Mouse (Mus musculus): Measurements from ENCODE around the gene Meis3. TPM values are rescaled to one million over a fixed set of nuclear protein-coding genes. Genes with fewer than 3 reads are reported as not detected.

The Meis3 gene
- 1 to 10 TPM; 4.8 to 6.1 TPM for total RNA-seq (2021)
- long read RNA-seq, experiment 1, partial matches to known transcripts, result 0 of 2 reads
- long read RNA-seq, experiment 1, other reads (novel, unspliced or antisense), result 1 of 2 reads
- long read RNA-seq, experiment 2, partial matches to known transcripts, result 3 of 6 reads
- long read RNA-seq, experiment 2, other reads (novel, unspliced or antisense), result 1 of 6 reads

DNA sequence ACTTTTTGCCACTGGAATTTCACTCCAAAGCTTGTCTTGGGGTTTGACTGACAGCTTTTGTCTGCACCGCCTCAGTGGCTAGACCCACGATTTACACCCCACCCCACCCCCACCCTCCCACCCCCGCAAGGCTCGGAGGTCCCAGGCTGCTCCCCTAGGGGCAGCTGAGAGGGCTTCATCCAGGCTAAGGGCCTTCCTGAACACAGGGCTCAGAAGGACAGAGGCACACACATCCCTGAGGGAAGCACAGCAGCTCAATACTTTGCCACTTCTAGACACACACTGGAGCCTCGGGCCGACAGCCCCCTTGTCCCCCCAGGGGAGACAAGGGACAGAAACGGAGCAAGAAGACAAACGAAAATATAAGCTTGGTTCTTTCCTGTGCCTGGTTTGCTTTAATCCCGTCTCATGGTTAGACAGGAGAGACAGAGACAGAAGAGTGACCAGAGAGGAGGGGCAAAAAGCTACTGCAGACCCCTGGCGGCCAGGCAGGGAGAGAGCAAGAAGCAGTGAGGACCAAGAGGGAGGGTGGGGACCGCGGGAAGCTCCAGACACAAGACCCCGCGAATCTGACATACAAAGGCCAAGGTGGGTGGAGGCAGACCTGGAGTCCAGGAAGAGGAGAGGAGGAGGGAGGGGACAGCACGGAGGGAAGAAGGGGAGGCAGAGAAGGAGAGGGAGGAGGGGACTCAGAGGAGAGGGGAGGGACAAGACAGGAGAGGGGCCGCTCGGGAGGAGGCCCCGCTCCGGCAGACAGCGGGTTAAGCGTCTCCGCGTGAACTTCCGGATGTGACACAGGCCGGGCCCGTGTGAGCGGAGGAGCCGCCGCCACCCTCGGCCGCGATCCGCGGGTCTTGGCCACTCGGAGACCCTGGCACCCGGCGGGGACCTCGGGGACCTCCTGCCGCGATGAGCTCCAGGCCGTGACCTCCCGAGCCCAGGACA lies at the start of gene Meis3:
Gene Meis3 (plus strand): TSS at position 494 of the 945 bp plus-strand sequence.
- DNase-seq, result peak; percentile 56 to 65

DNA sequence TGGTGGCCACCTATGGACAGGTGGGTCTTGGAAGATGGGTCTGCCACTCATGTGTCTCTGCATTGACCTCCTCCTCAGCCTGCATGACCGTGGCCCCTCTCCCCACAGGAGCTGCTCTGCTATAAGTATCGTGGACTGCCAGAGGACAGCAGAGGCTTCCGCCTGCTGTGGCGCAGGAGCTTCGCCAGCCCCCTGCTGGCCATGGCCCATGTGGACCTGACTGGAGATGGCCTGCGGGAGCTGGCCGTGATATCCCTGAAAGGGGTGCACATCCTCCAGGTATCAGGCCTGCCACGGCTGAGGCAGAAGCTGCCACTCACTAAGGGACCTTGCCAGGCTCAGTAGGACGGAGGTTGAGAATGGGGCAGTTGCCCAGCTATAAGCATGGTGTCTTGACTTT lies 49.1 kb upstream of the Meis3 start:
- no peak for DNase-seq

DNA sequence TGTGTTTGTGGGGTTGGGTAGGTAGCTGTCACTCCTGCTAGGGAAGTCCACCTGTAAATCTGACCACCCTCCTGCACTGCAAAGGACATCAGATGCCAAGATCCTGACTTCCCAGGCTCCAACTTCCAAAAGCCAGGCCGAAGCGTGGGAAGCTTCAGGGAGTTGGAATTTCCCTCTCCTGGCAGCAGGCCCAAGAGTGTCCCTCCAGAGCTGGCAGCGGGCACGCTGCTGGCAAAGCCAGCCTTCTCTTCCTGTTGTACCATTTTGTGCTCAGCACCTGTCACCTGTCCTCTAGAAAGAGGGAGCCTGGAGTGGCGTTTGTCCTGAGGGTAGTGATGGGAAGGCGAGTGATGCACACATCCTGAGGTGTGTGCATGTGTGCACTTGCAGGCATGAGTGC lies 46.5 kb upstream of the Meis3 start:
- DNase-seq, result no peak

DNA sequence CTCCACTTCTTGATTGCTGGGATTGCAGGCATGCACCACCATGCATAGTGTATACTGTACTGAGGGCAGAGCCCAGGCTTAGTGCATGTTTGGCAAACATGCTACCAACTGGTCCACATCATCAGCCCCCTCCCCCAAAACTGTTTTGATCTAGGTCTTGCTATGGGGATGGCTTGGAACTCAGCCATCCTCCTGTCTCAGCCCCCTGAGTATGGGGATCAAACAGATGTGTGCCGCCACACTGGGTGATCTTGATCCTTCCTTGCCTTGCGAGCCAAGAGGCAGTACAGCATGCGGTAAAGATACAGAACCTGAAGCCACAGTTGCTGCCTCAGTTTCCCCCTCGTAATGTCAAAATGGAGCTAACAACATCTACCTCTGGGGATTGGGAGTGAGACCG lies 46.0 kb upstream of the Meis3 start:
- no peak for DNase-seq

DNA sequence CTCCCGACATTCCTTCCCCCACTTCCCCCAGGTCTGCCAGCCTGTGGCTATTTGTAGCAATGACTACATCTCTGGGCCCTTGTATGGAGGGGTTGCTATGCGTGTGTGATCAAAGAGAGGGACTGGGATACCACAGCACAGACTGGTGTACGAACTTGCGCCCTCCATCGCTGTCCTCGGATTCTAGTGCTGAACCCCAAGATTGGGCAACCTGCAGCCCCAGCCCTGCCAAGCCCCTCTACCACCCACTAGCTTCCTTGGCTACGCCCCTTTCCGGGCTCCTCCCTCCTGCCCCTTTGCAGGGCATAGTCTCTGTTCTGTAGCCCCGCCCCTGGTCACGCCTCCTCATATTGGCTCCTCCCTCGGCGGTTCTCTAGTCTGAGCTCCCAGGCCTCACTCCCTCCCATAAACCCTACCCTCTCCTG lies 45.5 kb upstream of the Meis3 start, which contains the start of gene Slc8a2:
Gene Slc8a2 (plus strand): TSS at position 406 of the 425 bp plus-strand sequence.
- peak; percentile 78 to 85 for DNase-seq

DNA sequence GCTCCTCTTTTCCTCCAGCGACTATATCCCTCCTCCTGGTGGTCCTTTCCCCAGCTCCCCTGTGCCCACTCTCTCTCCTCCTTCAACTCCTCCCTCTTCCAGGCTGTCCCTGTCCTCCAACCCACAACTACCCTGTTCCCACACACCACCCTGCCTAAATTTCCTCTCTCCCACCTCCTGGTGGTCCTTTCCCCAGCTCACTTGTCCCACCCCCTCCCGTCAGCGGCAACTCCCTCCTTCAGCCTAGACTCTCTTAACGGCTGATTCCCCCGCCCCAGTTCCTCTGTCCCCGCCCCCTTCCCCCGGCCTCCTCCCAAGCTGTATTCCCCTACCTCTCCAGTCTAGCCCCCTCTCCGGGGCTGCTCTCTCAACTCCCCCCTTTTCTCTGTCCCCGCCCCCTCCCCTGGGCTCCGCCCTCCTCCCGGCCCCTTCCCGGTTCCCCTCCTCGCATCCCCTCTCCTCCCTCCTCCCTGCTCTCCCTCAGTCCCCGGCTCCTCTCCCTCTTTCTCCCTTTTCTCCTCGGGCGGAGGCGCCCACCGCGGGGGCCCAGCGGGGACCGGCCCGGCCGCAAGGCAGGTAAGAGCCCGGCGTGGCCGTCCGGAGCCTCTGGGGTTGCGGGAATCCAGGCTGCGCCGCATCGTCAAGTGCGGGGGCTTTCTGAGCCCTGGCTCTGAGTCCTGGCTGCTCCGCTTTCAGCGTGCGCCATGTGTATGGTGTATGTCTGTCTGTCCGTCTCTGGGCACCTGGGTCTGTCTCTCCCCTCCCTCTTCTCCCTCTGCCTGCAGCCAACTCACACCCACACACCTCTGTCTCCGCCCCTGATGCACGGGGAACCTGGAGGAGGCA lies 44.8 kb upstream of the Meis3 start:
- DNase-seq, result peak in 1 of 2 experiments; percentile 19

DNA sequence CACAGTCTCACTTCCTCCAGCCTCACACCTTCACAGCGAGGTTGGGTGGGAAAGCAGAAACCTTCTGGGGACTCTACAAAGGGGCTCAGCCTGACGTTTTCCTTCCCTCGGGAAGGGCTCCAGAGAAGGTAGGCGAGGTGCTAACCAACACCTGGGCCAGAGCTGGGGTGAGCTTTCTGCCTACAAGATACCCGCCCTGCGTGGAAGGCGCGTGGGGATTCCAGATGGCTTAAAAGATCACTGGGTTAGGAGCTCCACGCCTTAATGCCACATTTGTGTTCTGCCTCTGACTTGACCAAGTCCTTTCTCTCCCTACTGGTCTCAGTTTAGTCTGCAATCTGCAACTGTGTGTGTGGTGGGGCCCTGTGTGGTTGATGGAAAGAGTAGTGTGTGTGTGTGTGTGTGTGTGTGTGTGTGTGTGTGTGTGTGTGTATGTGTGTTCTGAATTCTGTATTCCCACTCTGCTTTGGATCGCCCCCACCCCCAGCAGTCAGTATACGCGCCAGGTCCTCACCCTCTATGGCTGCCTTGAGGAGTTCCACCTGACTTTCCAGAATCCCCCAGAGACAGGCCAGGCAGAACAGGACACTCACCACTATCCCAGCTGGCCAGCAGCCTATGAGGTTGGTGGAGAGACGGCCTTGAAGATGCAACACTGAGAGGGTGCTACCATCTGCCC lies 43.8 kb upstream of the Meis3 start:
- no peak for DNase-seq

DNA sequence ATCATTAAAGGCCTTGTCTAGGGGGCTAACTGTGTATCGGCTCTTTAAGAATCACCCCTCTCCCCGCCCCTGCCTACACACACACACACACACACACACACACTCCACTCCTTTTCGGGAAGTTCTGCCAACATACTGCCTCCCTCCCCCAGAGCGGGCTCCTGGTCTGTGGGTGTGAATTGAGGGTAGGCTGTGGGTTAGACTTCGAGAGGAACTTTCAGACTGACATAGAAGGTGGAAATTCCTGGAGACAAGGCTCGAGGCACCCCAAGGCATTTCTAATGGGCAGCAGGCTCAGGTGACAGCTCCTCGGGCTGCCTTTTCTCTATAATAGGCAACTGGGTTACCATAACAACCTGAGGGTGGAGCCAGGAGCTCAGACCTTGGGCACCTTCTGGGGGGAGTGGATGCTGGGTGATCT lies 42.7 kb upstream of the Meis3 start:
- DNase-seq, result no peak

DNA sequence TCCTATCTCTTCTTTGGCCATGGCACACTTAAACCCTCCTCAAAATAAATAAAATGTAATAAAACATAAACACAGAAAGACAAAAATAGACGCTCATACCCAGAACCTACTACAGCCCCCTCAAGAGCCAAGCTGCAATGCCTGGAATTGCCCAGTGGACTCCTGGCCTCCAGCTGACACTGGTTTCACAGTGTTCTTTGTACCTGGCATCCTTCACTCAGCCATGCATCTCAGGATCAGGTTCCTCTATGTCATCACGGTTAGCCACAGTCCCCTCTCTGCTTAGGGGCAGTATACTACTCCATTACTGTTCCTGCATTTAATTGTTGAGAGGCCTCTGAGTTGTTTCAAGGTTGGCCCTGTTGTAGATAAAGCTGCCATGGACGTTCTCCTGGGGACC lies 42.0 kb upstream of the Meis3 start:
- DNase-seq, result no peak

DNA sequence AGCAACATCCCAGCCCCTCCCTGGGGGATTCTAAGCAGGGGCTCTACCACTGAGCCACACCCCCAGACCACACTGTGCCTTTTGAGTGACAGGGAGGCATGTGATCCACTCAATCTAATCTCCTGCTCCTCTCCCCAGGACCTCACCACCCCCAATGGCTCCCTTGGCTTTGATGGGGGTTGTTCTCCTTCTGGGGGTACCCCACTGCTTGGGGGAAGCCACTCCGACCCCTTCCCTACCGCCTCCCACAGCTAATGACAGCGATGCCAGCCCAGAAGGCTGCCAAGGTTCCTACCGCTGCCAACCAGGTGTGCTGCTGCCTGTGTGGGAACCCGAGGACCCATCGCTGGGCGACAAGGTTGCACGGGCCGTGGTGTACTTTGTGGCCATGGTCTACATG lies 41.2 kb upstream of the Meis3 start:
- no peak for DNase-seq

DNA sequence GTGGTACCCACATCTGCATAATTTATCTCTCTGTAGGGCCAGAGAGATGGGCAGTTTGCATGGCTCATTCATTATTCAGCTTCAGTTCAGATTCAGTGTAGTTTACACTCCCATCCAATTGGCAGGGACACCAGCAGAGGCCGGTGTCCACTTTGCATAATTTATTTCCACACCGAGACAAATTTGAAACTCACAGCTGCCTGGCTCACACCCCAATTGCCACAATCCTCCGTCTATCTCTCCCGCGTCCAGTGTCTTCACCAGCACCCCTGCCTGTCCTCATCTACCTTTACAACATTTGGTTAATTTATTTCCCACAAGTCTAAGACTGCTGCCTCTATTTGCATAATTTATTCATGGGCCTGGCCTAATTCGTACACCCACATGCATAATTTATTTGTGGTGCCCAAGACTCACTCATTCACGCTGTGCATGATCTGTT lies 39.9 kb upstream of the Meis3 start:
- DNase-seq, result no peak

DNA sequence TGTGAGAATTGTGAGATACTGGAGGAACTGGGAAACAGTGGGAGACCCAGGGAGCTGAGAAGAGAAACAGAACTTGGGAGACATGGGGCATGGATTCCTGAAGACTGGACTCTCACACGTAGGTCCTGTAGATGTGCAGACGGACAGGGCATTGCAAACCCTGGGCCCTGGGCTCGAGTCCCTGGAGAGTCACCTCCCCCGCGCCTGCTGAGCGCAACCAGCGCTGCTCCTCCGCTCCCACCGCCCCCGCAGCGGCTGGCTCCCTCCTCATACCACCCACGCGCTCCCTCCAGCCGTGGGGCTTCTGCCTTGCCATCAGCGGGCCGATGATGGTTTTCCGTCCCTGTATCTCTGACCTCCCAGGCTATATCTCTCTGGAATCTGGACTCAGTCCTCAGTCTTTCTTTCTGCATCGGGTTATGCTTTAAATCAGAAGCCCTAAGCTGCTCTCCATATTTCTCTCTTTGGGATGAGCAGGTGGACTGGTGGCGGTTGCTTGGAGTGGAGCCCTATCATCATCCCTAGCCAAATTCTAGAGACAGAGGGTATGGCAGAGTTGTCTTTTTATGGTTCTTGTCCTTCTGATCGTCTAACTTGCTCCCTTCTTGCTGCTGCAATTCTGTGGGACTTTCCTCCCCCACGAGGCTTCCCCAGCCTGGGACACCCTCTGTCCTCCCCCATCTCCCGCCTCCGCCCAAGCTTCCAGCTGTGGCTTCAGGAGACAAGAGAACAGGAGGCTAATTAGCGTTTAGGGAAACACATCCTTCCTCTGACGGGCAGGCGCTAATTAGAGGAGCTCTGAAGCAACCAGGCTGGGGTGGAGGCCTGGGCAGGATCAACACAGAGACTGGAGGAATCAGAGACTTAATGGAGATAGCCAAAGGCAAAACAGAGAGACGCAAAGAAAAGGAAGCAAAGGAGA lies 28.1 kb upstream of the Meis3 start:
- no peak for DNase-seq

DNA sequence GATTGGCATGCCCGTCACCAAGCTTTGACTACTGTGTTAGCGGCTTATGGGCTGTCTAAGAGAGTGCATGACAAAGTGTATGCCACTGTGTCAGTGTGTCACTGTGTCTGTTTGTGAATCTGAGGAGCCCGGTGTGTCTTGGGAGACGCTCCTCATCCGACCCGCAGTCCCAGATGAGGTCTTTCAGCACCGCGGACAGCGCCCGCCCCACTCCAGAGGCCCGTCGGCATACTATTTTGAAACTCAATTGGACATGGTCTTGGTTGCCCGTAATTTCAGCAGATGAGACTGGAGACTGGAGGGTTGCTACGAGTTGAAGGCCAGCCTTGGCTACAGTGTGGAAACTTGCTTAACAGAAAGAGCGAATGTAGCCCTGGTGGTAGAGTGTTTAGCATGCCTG lies 27.2 kb upstream of the Meis3 start:
- peak in 1 of 2 experiments; percentile 74 for DNase-seq

DNA sequence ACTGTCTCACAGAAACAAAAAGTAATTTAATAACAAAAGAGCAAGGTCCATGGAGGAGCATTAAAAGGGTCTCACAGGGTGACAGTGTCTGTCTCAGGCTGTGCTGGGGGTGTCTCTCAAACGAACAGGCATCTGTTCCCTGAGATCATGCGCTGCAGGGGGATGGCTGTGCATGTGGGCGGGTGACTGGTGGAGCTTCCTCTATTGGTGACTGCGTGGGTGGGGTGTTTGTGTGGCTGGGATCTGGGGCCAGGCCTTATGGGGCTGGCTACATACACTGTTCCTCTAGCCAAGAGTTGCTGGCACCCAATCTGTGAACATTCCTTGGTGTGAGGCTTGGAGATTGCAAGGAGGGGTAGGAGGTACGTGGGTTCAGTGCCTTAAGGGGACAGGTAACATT lies 25.6 kb upstream of the Meis3 start:
- DNase-seq, result no peak

DNA sequence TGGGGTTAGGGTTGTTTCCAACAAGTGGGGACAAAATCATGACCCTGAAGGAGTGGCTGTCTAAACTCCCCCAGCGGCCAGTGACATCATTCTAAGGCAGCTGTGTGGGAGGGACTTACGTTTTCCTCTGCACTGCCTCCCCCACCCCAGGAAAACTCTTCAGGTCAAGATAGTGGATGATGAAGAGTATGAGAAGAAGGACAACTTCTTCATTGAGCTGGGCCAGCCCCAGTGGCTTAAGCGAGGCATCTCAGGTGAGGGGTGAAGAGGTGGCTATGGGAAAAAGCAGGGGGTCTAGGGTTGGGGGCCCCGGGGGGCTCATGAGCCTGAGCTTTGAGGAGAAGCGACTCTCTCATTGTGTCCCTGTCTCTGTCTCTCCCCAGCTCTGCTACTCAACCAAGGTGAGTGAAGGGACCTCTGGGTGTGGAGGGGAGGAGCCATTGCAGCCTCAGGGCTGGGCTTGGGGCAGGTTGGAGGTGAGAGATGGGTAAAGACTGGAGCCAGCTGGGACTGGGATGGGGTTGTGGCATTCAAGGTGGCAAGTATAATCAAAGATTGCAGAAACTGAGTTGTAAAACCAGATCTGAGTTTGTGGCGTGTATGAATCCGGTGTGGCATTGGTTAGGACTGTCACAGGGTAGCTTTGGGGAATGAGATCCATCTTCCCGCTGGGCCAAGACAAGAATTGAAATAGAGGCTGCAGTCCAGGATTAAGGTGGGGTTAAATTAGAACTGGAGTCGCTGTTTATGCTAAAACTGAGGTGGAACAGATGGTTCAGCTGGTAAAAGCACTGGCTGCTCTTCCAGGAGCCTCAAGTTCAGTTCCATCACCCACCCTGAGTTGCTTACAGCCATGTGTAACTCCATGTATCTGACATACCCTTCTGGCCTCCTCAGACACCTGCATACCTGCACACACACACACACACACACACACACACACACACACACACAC lies 24.4 kb upstream of the Meis3 start:
- no peak for DNase-seq

DNA sequence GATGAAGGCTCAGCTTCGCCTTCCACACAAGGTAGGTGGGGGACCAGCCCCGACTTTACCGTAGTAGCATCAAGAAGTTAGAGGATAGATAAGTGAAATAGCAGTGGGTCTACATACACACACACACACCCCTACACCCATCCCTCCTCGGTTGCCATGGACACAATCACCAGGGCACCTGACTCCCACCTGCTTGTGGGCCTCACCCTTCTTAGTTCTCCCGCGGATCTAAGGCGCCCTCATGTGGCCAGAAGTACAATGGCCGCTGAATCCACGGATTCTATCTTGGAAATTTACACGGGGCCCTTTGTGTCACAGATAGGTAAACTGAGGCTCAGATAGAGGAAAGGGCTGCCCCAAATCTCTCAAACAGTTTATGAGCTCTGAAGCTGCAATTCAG lies 21.4 kb upstream of the Meis3 start:
- peak in 1 of 2 experiments; percentile 63 for DNase-seq

DNA sequence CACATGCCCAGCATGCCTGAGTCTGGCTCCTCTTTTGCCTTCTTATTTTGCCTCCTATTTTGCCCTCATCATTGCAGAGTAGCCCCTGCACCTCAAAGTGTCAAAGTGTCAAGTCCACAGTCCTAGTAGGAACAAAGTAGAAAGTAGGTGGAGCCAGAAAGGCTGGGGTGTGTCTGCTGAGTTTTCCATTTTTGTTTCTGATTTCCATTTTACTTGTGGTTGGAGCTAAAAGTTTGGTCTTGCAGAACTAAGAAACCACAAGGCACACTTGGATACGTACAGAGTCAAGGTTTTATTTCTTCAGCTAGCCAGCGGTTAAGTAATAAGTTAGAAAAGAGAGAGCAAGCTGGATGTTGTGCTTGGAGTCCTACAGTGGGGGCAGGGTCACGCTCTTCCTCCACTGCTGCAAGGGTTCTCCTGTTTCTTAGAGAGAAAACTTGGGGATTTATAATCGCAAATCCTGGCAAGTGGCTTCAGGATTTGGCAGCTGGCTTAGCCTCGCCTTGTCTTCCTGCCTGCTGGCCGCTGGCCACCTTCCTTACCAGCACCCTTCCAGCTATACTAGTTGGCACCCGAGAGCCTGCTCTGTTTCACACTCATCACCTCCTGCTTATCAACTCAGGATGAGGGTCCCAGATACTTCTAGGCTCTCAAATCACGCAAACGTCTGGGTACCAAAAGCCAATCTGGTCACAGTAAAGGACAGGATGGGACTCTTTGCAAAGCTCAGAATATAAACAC lies 19.6 kb upstream of the Meis3 start:
- peak; percentile 68 to 79 for DNase-seq

DNA sequence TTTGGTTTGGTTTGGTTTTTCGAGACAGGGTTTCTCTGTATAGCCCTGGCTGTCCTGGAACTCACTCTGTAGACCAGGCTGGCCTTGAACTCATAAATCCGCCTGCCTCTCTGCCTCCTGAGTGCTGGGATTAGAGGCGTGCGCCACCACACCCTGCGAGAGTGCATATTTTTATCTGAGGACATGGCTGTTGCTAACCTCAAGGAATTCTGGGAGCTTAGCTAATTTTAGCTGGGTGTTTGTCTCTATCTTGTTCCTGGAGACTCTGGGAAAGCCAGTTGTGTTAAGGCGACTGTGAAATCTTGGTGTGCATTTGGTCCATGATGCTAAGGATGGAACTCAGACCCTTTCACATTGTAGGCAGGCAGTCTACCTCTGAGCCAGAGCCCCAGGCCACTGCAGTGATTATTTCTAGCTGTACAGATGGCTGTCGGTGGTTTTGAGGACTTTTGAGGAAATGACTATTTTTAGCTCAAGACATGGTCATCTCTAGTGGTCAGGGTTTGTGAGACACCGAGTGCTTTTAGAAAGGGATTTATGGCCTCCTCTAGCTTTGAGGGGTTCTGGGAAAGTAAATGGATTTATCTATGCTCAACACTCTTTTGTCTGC lies 18.7 kb upstream of the Meis3 start:
- peak; percentile 45 to 52 for DNase-seq

All from heart, adult 18-20 months (tissue).